Mouse (Mus musculus) heart, embryonic 12.5 days (tissue): ENCODE measurements at regions not wholly inside any gene's neighbourhood (a gene's known extent, or its start where the extent isn't known, plus 50 kb on each side); places are given as distances from the start of the nearest gene placed in this dataset.

Source experiments
- ATAC-seq: fragments of 200-750 bp; cut with Nextera tagmentation; 2 replicates; pipeline ENCODE4 v1.8.0; 2017; ENCODE audit warnings: moderate TSS enrichment, moderate library complexity; ENCODE audit not compliant: insufficient number of reproducible peaks, low FRiP score
- H3K27ac ChIP-seq: fragments of 300-500 bp; sonication (generic); 2 replicates; pipeline ENCODE4 v1.5.1; 2016; ENCODE audit warnings: mild to moderate bottlenecking, moderate library complexity; ENCODE audit not compliant: poor library complexity, severe bottlenecking
- H3K27me3 ChIP-seq: fragments of 300-500 bp; sonication (generic); replicated peaks from 2 replicates; pipeline ENCODE4 v1.6.1; 2016; ENCODE audit warnings: mild to moderate bottlenecking, moderate library complexity
- H3K36me3 ChIP-seq: fragments of 300-500 bp; sonication (generic); 2 replicates; pipeline ENCODE4 v1.6.1; 2016; ENCODE audit warnings: mild to moderate bottlenecking, moderate library complexity
- H3K4me1 ChIP-seq: fragments of 300-500 bp; sonication (generic); replicated peaks from 2 replicates; pipeline ENCODE4 v1.6.1; 2016; ENCODE audit warnings: mild to moderate bottlenecking
- H3K4me2 ChIP-seq: fragments of 300-500 bp; sonication (generic); 2 replicates; pipeline ENCODE4 v1.6.1; 2016; ENCODE audit warnings: mild to moderate bottlenecking, moderate library complexity
- H3K4me3 ChIP-seq: fragments of 300-500 bp; sonication (generic); 2 replicates; pipeline ENCODE4 v1.5.1; 2016; ENCODE audit warnings: mild to moderate bottlenecking
- H3K9ac ChIP-seq: fragments of 300-500 bp; sonication (generic); 2 replicates; pipeline ENCODE4 v1.6.1; 2016; ENCODE audit warnings: mild to moderate bottlenecking, moderate library complexity
- H3K9me3 ChIP-seq: fragments of 300-500 bp; sonication (generic); replicated peaks from 2 replicates; pipeline ENCODE4 v1.6.1; 2016; ENCODE audit warnings: mild to moderate bottlenecking, moderate library complexity
- WGBS: fragments of 180-500 bp; shearing (Covaris S2); methylation state at CpG from one replicate; pipeline ENCODE4 v1.1.7; 2016; 5-methylcytosine and 5-hydroxymethylcytosine counted together

- Histone ChIP-seq H3K9ac (no peak overlapping the region), H3K4me1 (no peaks in the 10 kb centered on the region), H3K4me2 (no peak overlapping the region), H3K27me3 (no peaks in the 10 kb centered on the region), H3K4me3 (no peak overlapping the region), H3K9me3 (0 out of 2 replicates have a peak, but pooled peaks cover 3% of the 10 kb centered on the region), H3K36me3 (no peaks in the 10 kb centered on the region), H3K27ac (no peak overlapping the region)
- WGBS, result 69% methylated on average over 3 of the region's 3 CpGs
- ATAC-seq, result no peak
These were observed 528.5 kb downstream of the Tshz3 start for GRCm38 (mm10) chr7:37226423-37226822.

GRCm38 (mm10) chr7:37230641-37231347 lies 532.9 kb downstream of the Tshz3 start:
- Histone ChIP-seq H3K4me1 (no peaks in the 10 kb centered on the region), H3K27ac (no peak overlapping the region), H3K9me3 (no peaks in the 10 kb centered on the region), H3K27me3 (no peaks in the 10 kb centered on the region), H3K4me3 (no peak overlapping the region), H3K36me3 (no peaks in the 10 kb centered on the region), H3K4me2 (no peak overlapping the region), H3K9ac (no peak overlapping the region)
- ATAC-seq, result no peak
- WGBS, result 74% methylated on average over 6 of the region's 6 CpGs

- ATAC-seq, result no peak
- no peaks in the 10 kb centered on the region for H3K27me3 ChIP-seq
- 76% methylated on average over 6 of the region's 6 CpGs for WGBS
- H3K4me2 ChIP-seq, result no peak overlapping the region
- no peaks in the 10 kb centered on the region for H3K4me1 ChIP-seq
- no peaks in the 10 kb centered on the region for H3K9me3 ChIP-seq
- H3K9ac ChIP-seq, result no peak overlapping the region
- H3K27ac ChIP-seq, result no peak overlapping the region
- no peaks in the 10 kb centered on the region for H3K36me3 ChIP-seq
- no peak overlapping the region for H3K4me3 ChIP-seq
These were observed 532.6 kb downstream of the Zfp536 start for GRCm38 (mm10) chr7:37240832-37241231.

GRCm38 (mm10) chr7:37241781-37242180 lies 531.7 kb downstream of the Zfp536 start:
- H3K4me2 ChIP-seq, result no peak overlapping the region
- H3K27ac ChIP-seq, result no peak overlapping the region
- 64% methylated on average over 7 of the region's 7 CpGs for WGBS
- no peak for ATAC-seq
- no peaks in the 10 kb centered on the region for H3K27me3 ChIP-seq
- H3K4me3 ChIP-seq, result no peak overlapping the region
- H3K9me3 ChIP-seq, result no peaks in the 10 kb centered on the region
- no peak overlapping the region for H3K9ac ChIP-seq
- H3K4me1 ChIP-seq, result no peaks in the 10 kb centered on the region
- no peaks in the 10 kb centered on the region for H3K36me3 ChIP-seq

- no peak overlapping the region for H3K9ac ChIP-seq
- H3K4me1 ChIP-seq, result no peaks in the 10 kb centered on the region
- no peak overlapping the region for H3K27ac ChIP-seq
- no peaks in the 10 kb centered on the region for H3K9me3 ChIP-seq
- no peak overlapping the region for H3K4me3 ChIP-seq
- H3K27me3 ChIP-seq, result no peaks in the 10 kb centered on the region
- no peak overlapping the region for H3K4me2 ChIP-seq
- H3K36me3 ChIP-seq, result no peaks in the 10 kb centered on the region
- WGBS, result 88% methylated on average over 8 of the region's 8 CpGs
- ATAC-seq, result no peak
These were observed 531.0 kb downstream of the Zfp536 start for GRCm38 (mm10) chr7:37242476-37242875.

GRCm38 (mm10) chr7:37246156-37246555 lies 527.3 kb downstream of the Zfp536 start:
- no peaks in the 10 kb centered on the region for H3K27me3 ChIP-seq

GRCm38 (mm10) chr7:37254431-37254830 lies 519.0 kb downstream of the Zfp536 start:
- Histone ChIP-seq H3K4me1 (0 out of 2 replicates have a peak, but pooled peaks cover 3% of the 10 kb centered on the region), H3K27ac (no peak overlapping the region), H3K27me3 (no peaks in the 10 kb centered on the region), H3K4me2 (no peak overlapping the region), H3K9ac (no peak overlapping the region), H3K9me3 (peaks cover 8% of the 10 kb centered on the region; the same call in 1 of the 2 replicates), H3K36me3 (no peaks in the 10 kb centered on the region), H3K4me3 (no peak overlapping the region)
- WGBS, result 60% methylated on average over 9 of the region's 9 CpGs
- 0 out of 2 replicates have a peak, but pooled peaks have one; percentile 25 for ATAC-seq

More at GRCm38 (mm10) chr7:37246156-37246555, 527.3 kb downstream of the Zfp536 start:
- no peak overlapping the region for H3K4me2 ChIP-seq
- H3K4me1 ChIP-seq, result no peaks in the 10 kb centered on the region
- H3K27ac ChIP-seq, result no peak overlapping the region
- H3K4me3 ChIP-seq, result no peak overlapping the region
- no peak for ATAC-seq
- no peak overlapping the region for H3K9ac ChIP-seq
- no peaks in the 10 kb centered on the region for H3K36me3 ChIP-seq
- no peaks in the 10 kb centered on the region for H3K9me3 ChIP-seq
- 87% methylated on average over 4 of the region's 4 CpGs for WGBS

GRCm38 (mm10) chr7:37255840-37256239 lies 517.6 kb downstream of the Zfp536 start:
- H3K9me3 ChIP-seq, result peaks cover 8% of the 10 kb centered on the region; the same call in 1 of the 2 replicates
- H3K27me3 ChIP-seq, result no peaks in the 10 kb centered on the region
- no peak for ATAC-seq
- 25% methylated on average over 3 of the region's 3 CpGs for WGBS
- no peak overlapping the region for H3K27ac ChIP-seq
- no peak overlapping the region for H3K4me3 ChIP-seq
- H3K4me2 ChIP-seq, result no peak overlapping the region
- H3K4me1 ChIP-seq, result 0 out of 2 replicates have a peak, but pooled peaks cover 3% of the 10 kb centered on the region
- H3K36me3 ChIP-seq, result no peaks in the 10 kb centered on the region
- H3K9ac ChIP-seq, result no peak overlapping the region

GRCm38 (mm10) chr7:37259293-37259692 lies 514.1 kb downstream of the Zfp536 start:
- no peak overlapping the region for H3K9ac ChIP-seq
- H3K4me1 ChIP-seq, result 0 out of 2 replicates have a peak, but pooled peaks cover under 1% of the 10 kb centered on the region
- no peak overlapping the region for H3K4me2 ChIP-seq
- H3K4me3 ChIP-seq, result no peak overlapping the region
- 39% methylated on average over 6 of the region's 6 CpGs for WGBS
- no peaks in the 10 kb centered on the region for H3K36me3 ChIP-seq
- H3K9me3 ChIP-seq, result no peaks in the 10 kb centered on the region
- no peak for ATAC-seq
- no peak overlapping the region for H3K27ac ChIP-seq
- H3K27me3 ChIP-seq, result no peaks in the 10 kb centered on the region

GRCm38 (mm10) chr7:37262846-37263245 lies 510.6 kb downstream of the Zfp536 start:
- no peak for ATAC-seq
- Histone ChIP-seq H3K4me3 (no peak overlapping the region), H3K9me3 (no peaks in the 10 kb centered on the region; the same call in 1 of the 2 replicates), H3K36me3 (no peaks in the 10 kb centered on the region), H3K9ac (no peak overlapping the region), H3K27ac (no peak overlapping the region), H3K4me2 (no peak overlapping the region), H3K4me1 (no peaks in the 10 kb centered on the region), H3K27me3 (no peaks in the 10 kb centered on the region)
- WGBS, result 59% methylated on average over 3 of the region's 3 CpGs

- Histone ChIP-seq H3K4me3 (no peak overlapping the region), H3K4me1 (no peaks in the 10 kb centered on the region), H3K9me3 (peaks cover 4% of the 10 kb centered on the region; the same call in 1 of the 2 replicates), H3K36me3 (no peaks in the 10 kb centered on the region), H3K4me2 (no peak overlapping the region), H3K27me3 (no peaks in the 10 kb centered on the region), H3K27ac (no peak overlapping the region), H3K9ac (no peak overlapping the region)
- no peak for ATAC-seq
- 80% methylated on average over 4 of the region's 4 CpGs for WGBS
These were observed 506.0 kb downstream of the Zfp536 start for GRCm38 (mm10) chr7:37267404-37267803.

GRCm38 (mm10) chr7:37270841-37271240 lies 502.6 kb downstream of the Zfp536 start:
- H3K4me3 ChIP-seq, result no peak overlapping the region
- H3K9ac ChIP-seq, result no peak overlapping the region
- no peaks in the 10 kb centered on the region for H3K4me1 ChIP-seq
- no peak overlapping the region for H3K4me2 ChIP-seq
- peaks cover 4% of the 10 kb centered on the region; the same call in 1 of the 2 replicates for H3K9me3 ChIP-seq
- no peaks in the 10 kb centered on the region for H3K36me3 ChIP-seq
- H3K27ac ChIP-seq, result no peak overlapping the region
- no peak for ATAC-seq
- no peaks in the 10 kb centered on the region for H3K27me3 ChIP-seq
- WGBS, result 75% methylated on average over 3 of the region's 3 CpGs
